Mouse (Mus musculus) forebrain, embryonic 11.5 days (tissue): Measurements from ENCODE around the gene Pgf. TPM values are rescaled to one million over a fixed set of nuclear protein-coding genes. Genes with fewer than 3 reads are reported as not detected.

Experiments
- ATAC-seq: fragments of 200-750 bp; cut with Nextera tagmentation; replicated peaks from 2 replicates; pipeline ENCODE4 v1.8.0; 2017; ENCODE audit warnings: moderate TSS enrichment; ENCODE audit not compliant: low FRiP score
- DNase-seq: peaks from one replicate; pipeline ENCODE4 v3.0.0-alpha.2; 2017; ENCODE audit warnings: low spot score
- H3K27ac ChIP-seq: fragments of 300-500 bp; sonication (generic); 2 replicates; pipeline ENCODE4 v1.5.1; 2014; ENCODE audit warnings: low read depth, low read length
- H3K27me3 ChIP-seq: fragments of 300-500 bp; sonication (generic); 2 replicates; pipeline ENCODE4 v1.6.1; 2014; ENCODE audit warnings: mild to moderate bottlenecking, low read length, mixed read lengths; ENCODE audit not compliant: control insufficient read depth, insufficient read depth
- H3K36me3 ChIP-seq: fragments of 300-500 bp; sonication (generic); 2 replicates; pipeline ENCODE4 v1.6.1; 2014; ENCODE audit warnings: mild to moderate bottlenecking, low read length, moderate library complexity, mixed read lengths; ENCODE audit not compliant: control insufficient read depth, insufficient read depth
- H3K4me1 ChIP-seq: fragments of 300-500 bp; sonication (generic); replicated peaks from 2 replicates; pipeline ENCODE4 v1.6.1; 2014; ENCODE audit warnings: low read length, mixed read lengths; ENCODE audit not compliant: control insufficient read depth, insufficient read depth
- H3K4me2 ChIP-seq: fragments of 300-500 bp; sonication (generic); 2 replicates; pipeline ENCODE4 v1.6.1; 2014; ENCODE audit warnings: low read depth, mild to moderate bottlenecking, low read length, moderate library complexity, mixed read lengths; ENCODE audit not compliant: severe bottlenecking
- H3K4me3 ChIP-seq: fragments of 300-500 bp; sonication (generic); 2 replicates; pipeline ENCODE4 v1.5.1; 2014; ENCODE audit warnings: low read depth, low read length
- H3K9ac ChIP-seq: fragments of 300-500 bp; sonication (generic); 2 replicates; pipeline ENCODE4 v1.6.1; 2014; ENCODE audit warnings: low read length
- H3K9me3 ChIP-seq: fragments of 300-500 bp; sonication (generic); 2 replicates; pipeline ENCODE4 v1.6.1; 2016; ENCODE audit warnings: low read length, mixed read lengths; ENCODE audit not compliant: control insufficient read depth
- WGBS: fragments of 180-500 bp; shearing (Covaris S2); extraction: QIAGEN DNeasy Blood & Tissue Kit; methylation state at CpG from one replicate; pipeline ENCODE4 v1.1.7; 2014; 5-methylcytosine and 5-hydroxymethylcytosine counted together
- polyA plus RNA-seq: library from polyadenylated mRNA; unstranded; fragments of >200 nt; fragmentation: Nextera tagmentation; extraction: Ambion mirVana; gene quantifications from 2 replicates; pipeline ENCODE4 v1.2.1, GENCODE M21; 2014

Gene Pgf
- polyA plus RNA-seq, result 3.1 and 3.7 TPM in 2 replicates

GRCm38 (mm10) chr12:85177740-85178239, at the start of gene Pgf:
Pgf (minus strand) TSS chr12:85177790.
- Histone ChIP-seq H3K4me2 (peak within 1 kb of the TSS; percentile 48), H3K27me3 (peaks cover 8% of the 10 kb centered on the region), H3K4me3 (peak within 1 kb of the TSS; percentile 26), H3K9me3 (no peaks in the 10 kb centered on the region), H3K27ac (no peak within 1 kb of the TSS), H3K4me1 (peaks cover 25% of the 10 kb centered on the region), H3K9ac (peak within 1 kb of the TSS; percentile 44), H3K36me3 (no peaks in the 10 kb centered on the region)
- DNase-seq, result no peak
- ATAC-seq, result no peak
- WGBS, result 70% methylated on average over 10 of the region's 10 CpGs

GRCm38 (mm10) chr12:85227227-85227626, 49.6 kb upstream of the Pgf start:
- Histone ChIP-seq H3K4me2 (no peak overlapping the region), H3K4me3 (no peak overlapping the region), H3K4me1 (no peaks in the 10 kb centered on the region), H3K27ac (no peak overlapping the region), H3K36me3 (peaks cover 7% of the 10 kb centered on the region), H3K9me3 (no peaks in the 10 kb centered on the region), H3K9ac (no peak overlapping the region), H3K27me3 (no peaks in the 10 kb centered on the region)
- no peak for DNase-seq
- 77% methylated on average over 7 of the region's 7 CpGs for WGBS
- no peak for ATAC-seq

- WGBS, result 5% methylated on average over 12 of the region's 12 CpGs
- ATAC-seq, result no peak; the same call in 1 of the 2 replicates
- H3K9ac ChIP-seq, result peak overlapping the region; percentile 64
- H3K4me2 ChIP-seq, result peak overlapping the region; percentile 73
- H3K27me3 ChIP-seq, result no peaks in the 10 kb centered on the region
- peaks cover 2% of the 10 kb centered on the region; the same call in 1 of the 2 replicates for H3K4me1 ChIP-seq
- H3K27ac ChIP-seq, result no peak overlapping the region
- peak overlapping the region; percentile 68 for H3K4me3 ChIP-seq
- no peak for DNase-seq
- H3K36me3 ChIP-seq, result peaks cover 5% of the 10 kb centered on the region; the same call in 1 of the 2 replicates
- no peaks in the 10 kb centered on the region for H3K9me3 ChIP-seq
These were observed 42.3 kb upstream of the Pgf start for GRCm38 (mm10) chr12:85219905-85220290.

- Histone ChIP-seq H3K9ac (peak within 1 kb of the TSS; percentile 64), H3K4me3 (peak within 1 kb of the TSS; percentile 68), H3K27ac (no peak within 1 kb of the TSS), H3K27me3 (no peaks in the 10 kb centered on the region), H3K36me3 (peaks cover 5% of the 10 kb centered on the region; the same call in 1 of the 2 replicates), H3K4me1 (peaks cover 2% of the 10 kb centered on the region; the same call in 1 of the 2 replicates), H3K4me2 (peak within 1 kb of the TSS; percentile 73), H3K9me3 (no peaks in the 10 kb centered on the region)
- peak; percentile 99 for DNase-seq
- under 1% methylated on average over 54 of the region's 54 CpGs for WGBS
- peak; percentile 100 for ATAC-seq
These were observed 41.8 kb upstream of the Pgf start, which contains the start of gene Eif2b2 for GRCm38 (mm10) chr12:85219236-85219904. Eif2b2 (plus strand) TSS chr12:85219481.

GRCm38 (mm10) chr12:85217733-85218310, 40.2 kb upstream of the Pgf start:
- H3K9me3 ChIP-seq, result no peaks in the 10 kb centered on the region
- no peak overlapping the region for H3K27ac ChIP-seq
- DNase-seq, result no peak
- no peak overlapping the region for H3K4me2 ChIP-seq
- H3K4me1 ChIP-seq, result peaks cover 2% of the 10 kb centered on the region; the same call in 1 of the 2 replicates
- H3K27me3 ChIP-seq, result no peaks in the 10 kb centered on the region
- H3K36me3 ChIP-seq, result no peaks in the 10 kb centered on the region
- ATAC-seq, result no peak
- WGBS, result 90% methylated on average over 2 of the region's 2 CpGs
- no peak overlapping the region for H3K9ac ChIP-seq
- H3K4me3 ChIP-seq, result no peak overlapping the region

- Histone ChIP-seq H3K9ac (no peak overlapping the region), H3K4me3 (no peak overlapping the region), H3K9me3 (no peaks in the 10 kb centered on the region), H3K4me2 (no peak overlapping the region), H3K27me3 (no peaks in the 10 kb centered on the region), H3K27ac (no peak overlapping the region), H3K36me3 (no peaks in the 10 kb centered on the region), H3K4me1 (peaks cover under 1% of the 10 kb centered on the region; the same call in 1 of the 2 replicates)
- 81% methylated on average over 5 of the region's 5 CpGs for WGBS
- ATAC-seq (no peak), DNase-seq (no peak)
These were observed 37.4 kb upstream of the Pgf start for GRCm38 (mm10) chr12:85215031-85215430.

- no peak overlapping the region for H3K4me2 ChIP-seq
- WGBS, result 43% methylated on average over 7 of the region's 7 CpGs
- no peaks in the 10 kb centered on the region for H3K4me1 ChIP-seq
- H3K9ac ChIP-seq, result no peak overlapping the region
- no peak overlapping the region for H3K4me3 ChIP-seq
- no peak for ATAC-seq
- H3K36me3 ChIP-seq, result no peaks in the 10 kb centered on the region
- no peak for DNase-seq
- H3K9me3 ChIP-seq, result no peaks in the 10 kb centered on the region
- H3K27ac ChIP-seq, result no peak overlapping the region
- H3K27me3 ChIP-seq, result no peaks in the 10 kb centered on the region
These were observed 31.2 kb upstream of the Pgf start for GRCm38 (mm10) chr12:85208687-85209199.

GRCm38 (mm10) chr12:85205425-85205824, 27.8 kb upstream of the Pgf start:
- H3K9ac ChIP-seq, result no peak overlapping the region
- H3K36me3 ChIP-seq, result no peaks in the 10 kb centered on the region
- no peaks in the 10 kb centered on the region for H3K9me3 ChIP-seq
- no peaks in the 10 kb centered on the region for H3K27me3 ChIP-seq
- DNase-seq (no peak), ATAC-seq (no peak)
- peaks cover 11% of the 10 kb centered on the region; the same call in 1 of the 2 replicates for H3K4me1 ChIP-seq
- 86% methylated on average over 10 of the region's 10 CpGs for WGBS
- H3K27ac ChIP-seq, result no peak overlapping the region
- no peak overlapping the region for H3K4me2 ChIP-seq
- no peak overlapping the region for H3K4me3 ChIP-seq
